ENCODE assay signal across 17 mouse cellular contexts in genomic region chr14:73533755-73534465, GRCm38 (mm10).
"Had no signal": no experiment of that assay in that cellular context is flagged by ENCODE, and none has a peak within 500 bp of the region (broad histone marks: within the 10 kb centered on the region; RNA-seq: fewer than 3 reads in every experiment).

No protein-coding gene starts in this region.

- H3K9ac ChIP-seq: kidney, embryonic 15.5 days; limb, embryonic 12.5 days; liver, embryonic 13.5 days; liver, postnatal 0 days; lung, embryonic 15.5 days; midbrain, embryonic 13.5 days had no signal

- H3K36me3 ChIP-seq: kidney, embryonic 15.5 days; limb, embryonic 12.5 days; liver, embryonic 13.5 days; lung, embryonic 15.5 days; midbrain, embryonic 13.5 days had no signal

- H3K4me1 ChIP-seq: kidney, embryonic 15.5 days; limb, embryonic 12.5 days; liver, embryonic 13.5 days; lung, embryonic 15.5 days; midbrain, embryonic 13.5 days had no signal

- H3K27me3 ChIP-seq: limb, embryonic 12.5 days; liver, embryonic 13.5 days; lung, embryonic 15.5 days had no signal

- H3K4me3 ChIP-seq: kidney, embryonic 15.5 days; limb, embryonic 12.5 days; liver, embryonic 13.5 days; lung, embryonic 15.5 days; megakaryocyte, embryonic 14.5 days; midbrain, embryonic 13.5 days had no signal

- ATAC-seq: liver, postnatal 0 days; midbrain, embryonic 13.5 days had no signal

- H3K9me3 ChIP-seq: kidney, embryonic 15.5 days; limb, embryonic 12.5 days; liver, embryonic 13.5 days; lung, embryonic 15.5 days; megakaryocyte, embryonic 14.5 days; midbrain, embryonic 13.5 days had no signal

- H3K27ac ChIP-seq: kidney, embryonic 15.5 days; limb, embryonic 12.5 days; liver, embryonic 13.5 days; lung, embryonic 15.5 days; macrophage; stomach, postnatal 0 days had no signal

- DNase-seq: kidney, adult 2 months; kidney, postnatal 14 days; layer of hippocampus, adult 9-11 months; layer of hippocampus, postnatal 36 days; liver; liver, embryonic 13.5 days; liver, postnatal 0 days; lung, postnatal 14 days; right cerebral cortex, postnatal 25 days; thymus, postnatal 4 days had no signal

- H3K4me2 ChIP-seq: kidney, embryonic 15.5 days; limb, embryonic 12.5 days; liver, embryonic 13.5 days; lung, embryonic 15.5 days; midbrain, embryonic 13.5 days had no signal
